In the genomic region with DNA sequence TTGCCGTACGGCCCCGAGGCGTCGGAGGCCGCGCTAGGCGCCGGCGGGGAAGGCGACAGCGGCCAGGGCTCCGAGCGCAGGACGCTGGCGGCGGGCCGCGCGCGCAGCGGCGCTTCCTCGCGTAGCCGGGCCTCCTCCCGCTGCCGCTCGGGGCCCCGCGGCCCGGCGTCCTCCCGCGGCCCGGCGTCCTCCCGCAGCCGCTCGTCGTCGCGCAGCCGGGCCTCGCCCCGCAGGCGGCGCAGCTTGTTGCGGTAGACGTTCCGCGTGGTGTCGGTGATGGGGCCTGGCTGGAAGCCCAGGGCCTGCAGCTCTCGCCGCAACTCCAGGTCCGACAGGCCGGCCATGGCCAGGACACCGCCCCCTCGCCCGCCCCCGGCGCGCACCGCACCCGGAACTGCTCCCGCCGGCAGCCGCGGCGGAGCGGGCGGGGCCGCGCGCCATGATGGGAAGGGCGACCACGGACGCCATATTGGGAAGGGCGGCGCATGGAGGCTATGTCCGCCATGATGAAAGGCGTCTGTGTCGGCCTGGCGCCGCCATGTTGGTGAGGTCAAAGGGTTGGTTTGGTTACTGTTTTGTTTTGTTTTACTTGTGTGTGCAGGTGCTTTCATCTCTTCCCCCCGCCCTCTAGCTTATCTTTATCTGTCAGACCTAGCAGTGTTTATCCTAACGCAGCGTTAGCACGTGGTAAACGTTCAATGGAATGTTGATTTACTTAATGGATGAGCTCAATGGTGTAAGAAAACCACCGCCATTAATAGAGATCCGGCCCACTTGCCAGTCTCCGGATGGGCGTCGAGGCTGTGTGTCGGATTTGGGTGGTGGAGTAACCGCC, we compare ENCODE assay signal across 8 mouse cellular contexts. TPM values are rescaled to one million over a fixed set of nuclear protein-coding genes. Genes with fewer than 3 reads are reported as not detected.
A peak's percentile ranks its signal among the peaks of the same experiment; 100 is the strongest.
DNase-seq lines count a peak whose midpoint lies in the region; ATAC-seq and TF ChIP-seq lines count a peak whose summit lies in the region.

Gene Lemd2 (minus strand): TSS at position 395 of the 835 bp plus-strand sequence.

- H3K27me3 ChIP-seq in kidney, embryonic 15.5 days = no peaks in the 10 kb centered on the region

- no peak for TF ChIP-seq POLR2A in bone marrow macrophage, adult 2 months (IDR thresholded peaks at IDR 0.05; ENCODE audit: borderline replicate concordance, low read depth, low read length)
- peak; percentile 87 for TF ChIP-seq POLR2A in embryonic fibroblast, embryonic 13.5 days (IDR thresholded peaks at IDR 0.05; ENCODE audit: low read depth, low read length)

- peak within 1 kb of the TSS; percentile 95 for H3K4me3 ChIP-seq in bone marrow macrophage, adult 2 months (ENCODE audit: insufficient read depth, low read length)
- H3K4me3 ChIP-seq in embryonic fibroblast, embryonic 13.5 days (ENCODE audit: insufficient read depth, low read length) = peak within 1 kb of the TSS; percentile 94
- peak within 1 kb of the TSS; percentile 90 for H3K4me3 ChIP-seq in kidney, embryonic 15.5 days (replicated peaks)

- peak within 1 kb of the TSS; percentile 96 for H3K9ac ChIP-seq in kidney, embryonic 15.5 days

- peak within 1 kb of the TSS; percentile 74 for H3K27ac ChIP-seq in bone marrow macrophage, adult 2 months (ENCODE audit: insufficient read depth, low read depth, low read length)
- H3K27ac ChIP-seq in embryonic fibroblast, embryonic 13.5 days (ENCODE audit: insufficient read depth, low read length) = peak within 1 kb of the TSS; percentile 73
- H3K27ac ChIP-seq in kidney, embryonic 15.5 days = peak within 1 kb of the TSS; percentile 95

- no peak for TF ChIP-seq CTCF in bone marrow macrophage, adult 2 months (IDR thresholded peaks at IDR 0.05; ENCODE audit: low read depth, low read length)
- no peak for TF ChIP-seq CTCF in embryonic fibroblast, embryonic 13.5 days (IDR thresholded peaks at IDR 0.05; ENCODE audit: borderline replicate concordance, insufficient read depth, low read length)

- peak; percentile 96 for DNase-seq in A20 (ENCODE audit: low read depth, low spot score)
- peak; percentile 93 to 96 for DNase-seq in heart, adult 9 months (ENCODE audit: low spot score in 2 of 2)
- peak; percentile 96 for DNase-seq in liver
- peak; percentile 95 to 97 for DNase-seq in spleen, postnatal 4 days (ENCODE audit: low spot score in 2 of 2)

- peaks cover 10% of the 10 kb centered on the region for H3K4me1 ChIP-seq in bone marrow macrophage, adult 2 months (ENCODE audit: control insufficient read depth, insufficient read depth, low read length)
- peaks cover 13% of the 10 kb centered on the region for H3K4me1 ChIP-seq in embryonic fibroblast, embryonic 13.5 days (ENCODE audit: control insufficient read depth, insufficient read depth, low read length)
- peaks cover 61% of the 10 kb centered on the region for H3K4me1 ChIP-seq in kidney, embryonic 15.5 days

- WGBS in kidney, embryonic 15.5 days = 5% methylated on average over 77 of the region's 97 CpGs

- peak; percentile 92 for ATAC-seq in kidney, embryonic 15.5 days (replicated peaks; ENCODE audit: low FRiP score)
- ATAC-seq in monocyte, adult 5-6 weeks (replicated peaks; ENCODE audit: insufficient number of reproducible peaks, low FRiP score, low TSS enrichment, poor library complexity, severe bottlenecking) = peak; percentile 89

- H3K4me2 ChIP-seq in kidney, embryonic 15.5 days = peak within 1 kb of the TSS; percentile 81

- peaks cover 33% of the 10 kb centered on the region for H3K36me3 ChIP-seq in kidney, embryonic 15.5 days

- H3K9me3 ChIP-seq in kidney, embryonic 15.5 days (replicated peaks) = 0 out of 2 replicates have a peak, but pooled peaks cover 5% of the 10 kb centered on the region

RNA-seq across cellular contexts. Expression of gene Lemd2, which starts in this region (rescaled TPM):
- polyA plus RNA-seq in bone marrow macrophage, adult 2 months (2012; ENCODE audit: insufficient read depth, insufficient read length, missing spikeins) = 42.8 and 52.7 TPM in 2 replicates
- 48.7 and 54.5 TPM in 2 replicates for polyA plus RNA-seq in embryonic fibroblast, embryonic 13.5 days (2011; ENCODE audit: insufficient read length, low read depth, missing spikeins)
- 13.3 and 16.7 TPM in 2 replicates for polyA plus RNA-seq in kidney, embryonic 15.5 days (2015; fragmentation: Nextera tagmentation; extraction: Ambion mirVana)
- 54.3 to 81.1 TPM (median 78.5 TPM) in 3 replicates for total RNA-seq in monocyte, adult 5-6 weeks (2017)

Comparison
In these comparisons a context has a peak if more than half of its experiments do, and no peak if none do; other contexts are left out.
1. Peak in every context shown above with its lines: DNase-seq, ATAC-seq, H3K4me3 ChIP-seq and H3K27ac ChIP-seq.